Mouse (Mus musculus): ENCODE data around the gene Fgd5.

Fgd5 gene

DNA sequence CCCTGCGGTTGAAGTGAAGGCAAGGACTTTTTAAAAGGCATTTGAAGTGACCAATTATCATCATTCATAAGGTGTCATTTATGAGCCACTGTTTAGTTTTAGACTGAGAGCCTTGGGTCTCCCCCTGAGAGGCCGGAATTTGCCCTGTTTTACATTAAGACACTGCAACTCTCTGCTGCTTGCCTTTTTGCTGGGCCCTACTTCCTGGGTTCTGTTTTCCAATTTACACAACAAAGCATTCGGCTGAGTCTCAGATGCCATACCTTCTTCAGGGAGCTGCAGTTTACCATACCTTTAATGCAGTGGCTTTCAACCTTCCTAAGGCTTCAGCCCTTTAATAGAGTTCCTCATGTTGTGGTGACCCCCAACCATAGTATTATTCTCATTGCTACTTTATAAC is 26.1 kb downstream of the Fgd5 start:
- DNase-seq (ENCODE audit: low read depth): no peak

DNA sequence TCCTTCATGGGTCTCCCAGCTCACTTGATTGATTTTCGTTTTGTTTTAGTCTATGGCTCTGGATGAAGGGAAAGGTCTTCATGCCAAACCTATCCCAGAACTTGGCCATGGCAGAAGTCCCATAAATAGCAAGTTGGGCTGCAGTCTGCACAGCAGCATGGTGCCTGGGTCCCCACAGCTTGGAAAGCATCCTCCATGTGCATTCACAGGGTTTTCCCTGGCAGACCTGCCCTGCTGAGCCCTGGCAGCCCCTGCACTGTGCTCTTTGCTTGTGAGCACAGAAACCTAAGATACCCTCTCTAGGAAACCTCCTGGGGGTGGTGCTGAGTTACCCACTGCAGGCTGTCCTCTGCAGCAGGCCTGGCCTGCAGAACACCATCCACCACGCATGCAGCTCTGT is 32.2 kb downstream of the Fgd5 start:
- DNase-seq (ENCODE audit: low read depth): no peak

DNA sequence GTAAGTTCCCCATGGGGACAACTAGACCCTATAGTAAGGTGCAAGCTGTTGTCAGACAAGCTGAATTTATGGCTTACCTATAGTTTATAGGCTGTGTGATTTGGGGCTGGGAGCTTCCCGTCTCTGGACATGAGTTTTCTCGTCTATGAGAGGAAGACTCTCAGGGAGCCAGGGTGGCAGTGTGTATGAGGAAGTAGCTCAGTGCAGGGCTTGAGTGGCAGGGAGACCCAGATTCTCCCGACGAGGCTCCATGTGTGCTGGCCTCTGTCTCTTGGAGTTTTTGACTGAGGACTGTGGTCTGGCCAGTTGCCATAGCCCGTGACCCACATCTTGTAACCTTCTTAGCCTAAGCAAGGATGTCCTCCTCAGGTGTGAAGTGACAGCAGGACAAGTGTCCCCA is 33.7 kb downstream of the Fgd5 start:
- no peak for DNase-seq (ENCODE audit: low read depth)

GRCm38 (mm10) chr6:92013035-92013434 is 34.4 kb downstream of the Fgd5 start:
- no peak for DNase-seq (ENCODE audit: low read depth)

GRCm38 (mm10) chr6:92013620-92014019 is 34.9 kb downstream of the Fgd5 start:
- no peak for DNase-seq (ENCODE audit: low read depth)

- DNase-seq (ENCODE audit: low read depth): no peak
These were observed 36.3 kb downstream of the Fgd5 start for GRCm38 (mm10) chr6:92014936-92015335.

GRCm38 (mm10) chr6:92015848-92016247 is 37.2 kb downstream of the Fgd5 start:
- no peak for DNase-seq (ENCODE audit: low read depth)

GRCm38 (mm10) chr6:92016738-92017137 is 38.1 kb downstream of the Fgd5 start:
- DNase-seq (ENCODE audit: low read depth): no peak

DNA sequence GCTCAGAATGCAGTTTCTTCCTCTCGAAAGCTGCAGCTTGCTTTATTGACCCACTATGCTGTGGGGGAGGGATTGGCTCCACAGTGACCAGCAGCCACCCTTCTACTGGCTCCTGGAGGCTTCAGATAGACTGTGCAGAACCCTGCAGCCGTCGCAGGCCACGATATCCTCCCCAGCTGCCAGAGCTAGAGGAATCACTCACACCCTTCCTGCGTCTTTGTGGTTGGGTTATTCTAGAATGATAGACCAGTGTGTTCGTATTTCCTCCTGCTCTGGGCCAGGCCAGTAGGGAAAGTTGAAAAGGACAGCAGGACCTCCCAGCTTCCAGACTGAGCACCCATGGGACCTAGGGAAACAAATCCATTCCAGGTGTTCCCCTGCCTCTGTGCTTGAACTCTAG is 39.7 kb downstream of the Fgd5 start:
- no peak for DNase-seq (ENCODE audit: low read depth)

DNA sequence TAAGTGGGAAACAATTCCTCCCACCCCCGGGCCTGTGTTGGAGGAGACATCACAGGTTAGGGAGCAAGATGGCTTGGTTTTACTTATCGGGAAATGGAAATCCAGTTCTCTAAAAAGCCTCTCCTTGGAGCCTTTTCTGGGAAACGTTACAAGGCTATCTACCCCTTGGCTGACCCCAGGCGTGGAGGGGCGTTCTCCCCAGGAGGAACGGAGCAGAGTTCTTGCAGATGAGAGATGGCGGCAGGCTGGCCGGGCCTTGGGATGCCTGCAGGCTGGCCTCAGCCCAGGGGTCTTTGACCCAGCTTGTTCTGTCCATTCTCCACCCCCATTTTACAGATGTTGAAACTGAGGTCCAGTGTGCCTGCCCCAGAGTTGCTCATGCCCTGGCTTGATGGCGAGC is 42.4 kb downstream of the Fgd5 start:
- no peak for DNase-seq (ENCODE audit: low read depth)

- DNase-seq (ENCODE audit: low read depth): no peak
These were observed 42.8 kb downstream of the Fgd5 start for GRCm38 (mm10) chr6:92021506-92021905.

DNA sequence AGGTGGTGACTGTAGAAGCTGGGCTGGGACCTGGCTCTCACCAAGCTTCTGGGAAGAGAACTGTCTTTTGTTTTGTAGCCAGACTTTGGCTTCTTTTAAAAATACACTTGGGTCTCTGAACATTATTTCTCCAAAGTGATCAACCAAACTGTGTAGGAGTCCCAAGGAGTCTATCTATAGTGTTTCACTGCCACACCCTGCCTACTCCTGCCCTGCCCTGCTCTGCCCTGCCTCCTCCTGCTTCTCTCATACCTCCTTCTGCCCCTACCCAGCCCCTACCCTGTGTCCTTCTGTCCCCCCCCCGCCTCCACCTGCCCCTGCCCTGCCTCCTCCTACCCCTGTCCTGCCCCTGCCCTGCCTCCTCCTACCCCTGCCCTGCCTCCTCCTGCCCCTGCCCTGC is 46.6 kb downstream of the Fgd5 start:
- DNase-seq (ENCODE audit: low read depth): no peak

DNA sequence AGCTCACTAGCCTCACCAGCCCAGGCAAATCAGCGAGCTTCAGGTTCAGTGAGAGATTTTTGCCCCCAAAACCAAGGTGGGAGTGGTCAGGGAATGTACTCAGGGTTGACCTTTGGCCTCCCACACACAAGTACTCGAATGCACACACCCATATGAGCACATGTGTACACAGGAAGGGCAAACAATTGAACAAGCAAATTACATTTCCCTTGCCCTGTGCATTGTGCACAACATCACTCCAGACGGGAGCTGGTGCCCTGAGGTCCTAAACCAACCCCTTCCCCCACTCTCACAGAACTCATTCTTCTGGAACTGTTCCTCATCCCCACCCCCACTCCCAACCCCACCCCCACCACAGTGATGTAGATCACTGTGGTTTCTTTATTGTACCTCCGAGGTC is 48.7 kb downstream of the Fgd5 start:
- no peak for DNase-seq (ENCODE audit: low read depth)

DNA sequence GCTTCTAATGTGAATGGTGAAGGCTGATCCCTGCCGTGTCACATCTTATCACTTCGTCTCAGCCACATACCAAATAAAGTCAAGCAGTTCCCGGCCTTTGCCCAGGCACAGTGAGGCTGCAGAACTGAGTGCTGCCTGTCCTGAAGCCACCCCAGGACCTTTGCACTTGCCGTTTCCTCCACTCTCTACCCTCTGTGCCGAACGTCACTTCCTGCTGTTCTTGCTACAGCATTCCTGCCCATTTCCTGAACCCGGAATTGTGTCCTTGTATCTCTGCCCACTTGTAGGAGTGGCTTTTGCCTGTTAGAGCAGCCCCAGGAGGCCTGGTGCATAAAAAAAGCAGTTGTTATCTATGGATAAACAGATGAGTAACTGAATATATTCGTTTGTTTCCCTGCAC is 52.0 kb downstream of the Fgd5 start:
- no peak for DNase-seq (ENCODE audit: low read depth)

- DNase-seq (ENCODE audit: low read depth): no peak
These were observed 56.0 kb downstream of the Fgd5 start for GRCm38 (mm10) chr6:92034713-92035112.

DNA sequence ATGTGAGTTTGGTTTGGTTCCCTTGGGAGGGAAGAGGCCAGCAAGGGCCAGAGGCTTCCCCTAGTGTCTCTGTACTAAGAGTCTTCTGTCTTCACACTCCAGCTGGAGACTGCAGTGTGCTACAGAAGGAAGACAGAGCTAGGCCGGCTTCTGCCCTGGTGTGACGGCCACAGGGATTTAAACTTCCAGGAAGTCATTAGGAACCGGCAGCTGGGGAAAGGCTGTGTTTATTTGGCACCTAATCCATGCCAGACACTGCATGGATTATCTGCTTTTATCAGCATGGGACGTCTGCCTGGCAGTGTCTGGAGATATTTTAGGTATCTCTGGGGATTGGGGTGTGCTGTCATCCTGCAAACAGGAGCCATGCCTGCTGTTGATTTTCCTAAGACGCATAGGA is 57.7 kb downstream of the Fgd5 start:
- DNase-seq (ENCODE audit: low read depth): no peak

DNA sequence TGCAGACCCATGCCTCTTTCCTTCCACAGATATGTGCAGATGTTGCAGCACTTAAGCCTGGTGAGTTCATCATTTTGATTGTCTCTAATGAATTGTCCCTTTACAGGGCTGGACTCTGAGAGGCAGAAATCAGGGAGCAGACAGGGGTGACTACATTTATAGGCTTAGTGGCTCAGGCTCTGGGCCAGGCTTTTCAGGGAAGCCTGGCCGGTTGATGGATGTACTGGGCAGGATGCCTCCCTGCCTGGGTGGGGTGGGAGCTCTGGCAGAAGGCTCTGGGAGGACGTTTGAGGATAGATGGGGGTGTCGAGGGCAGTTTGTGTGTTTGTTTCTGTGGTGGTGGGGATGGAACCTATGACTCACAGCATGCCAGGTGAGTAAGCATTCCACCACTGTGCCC is 59.5 kb downstream of the Fgd5 start:
- no peak for DNase-seq (ENCODE audit: low read depth)

DNA sequence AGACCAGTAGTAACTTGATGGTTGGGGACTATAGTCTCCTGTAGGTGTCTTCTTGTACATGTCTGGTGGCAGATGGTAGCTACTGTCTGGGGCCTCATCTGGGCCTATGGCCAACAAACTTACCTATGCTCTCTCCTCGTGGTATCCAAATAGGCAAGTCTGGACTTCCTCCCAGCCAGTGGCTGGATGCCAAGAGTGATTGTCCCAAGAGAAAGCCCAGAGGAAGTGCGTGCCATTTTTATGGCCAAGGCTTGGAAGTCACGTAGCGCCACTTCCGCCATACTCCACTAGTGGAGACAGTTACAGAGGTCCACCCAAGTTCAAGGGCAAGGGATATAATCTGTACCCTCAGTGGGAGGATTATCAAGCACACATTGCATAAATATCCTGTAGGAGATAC is 62.6 kb downstream of the Fgd5 start:
- DNase-seq (ENCODE audit: low read depth): no peak

DNA sequence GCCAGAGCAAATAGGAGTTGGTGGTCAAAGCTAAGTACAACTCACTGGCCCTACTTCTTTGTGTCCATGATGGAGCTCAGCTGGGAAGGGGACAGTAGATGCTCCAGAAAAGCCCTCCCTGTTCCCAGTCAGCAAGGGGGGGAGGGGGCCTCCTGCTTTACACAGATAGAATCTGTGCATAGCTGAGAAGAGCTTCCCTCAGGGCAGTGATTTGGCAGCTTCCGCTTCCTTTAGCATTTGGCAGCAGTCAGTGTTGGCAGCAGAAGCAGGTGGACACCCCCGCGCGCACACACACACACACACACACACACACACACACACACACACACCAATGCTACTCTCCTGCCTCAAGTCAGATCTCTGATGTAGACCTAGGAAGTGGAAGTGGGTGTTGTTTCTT is 63.4 kb downstream of the Fgd5 start:
- no peak for DNase-seq (ENCODE audit: low read depth)

DNA sequence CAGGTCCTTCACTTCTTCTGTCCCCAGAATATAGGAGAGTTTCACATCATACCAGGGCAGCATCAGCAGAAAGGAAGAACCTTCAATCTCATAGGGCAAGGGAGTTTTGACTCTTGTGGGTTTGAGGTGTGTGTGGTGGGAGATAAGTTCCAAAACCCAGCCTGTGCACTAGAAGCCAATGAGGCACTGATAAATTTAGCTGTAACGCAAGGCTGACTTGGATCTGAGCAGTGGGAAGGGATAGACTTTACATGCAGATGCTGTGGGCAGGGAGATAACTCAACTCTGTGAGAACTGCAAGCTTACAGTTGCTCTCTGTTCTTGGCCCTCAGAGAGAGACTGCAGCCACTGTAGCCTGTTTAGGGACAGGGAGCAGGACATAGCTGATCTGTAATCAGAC is 64.2 kb downstream of the Fgd5 start:
- peak; percentile 35 for DNase-seq (ENCODE audit: low read depth)

DNA sequence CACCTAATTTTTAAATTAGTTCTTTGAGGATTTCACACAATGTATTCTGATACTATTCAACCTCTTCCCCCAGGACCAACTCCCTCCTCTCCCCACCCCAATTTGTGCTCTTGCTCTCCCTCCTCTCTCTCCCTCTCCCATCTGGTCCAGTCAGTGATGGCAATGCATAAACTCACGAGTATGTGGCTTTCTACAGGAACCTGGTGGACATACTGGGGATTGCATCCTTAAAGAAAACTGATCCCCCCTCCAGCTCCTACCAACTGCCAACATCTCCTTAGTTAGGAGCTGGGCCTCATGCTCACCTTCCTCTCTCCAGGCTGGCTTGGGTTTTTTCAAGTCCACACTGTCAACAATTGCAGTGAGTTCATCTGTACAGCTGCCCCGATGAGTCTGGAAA is 79.1 kb downstream of the Fgd5 start:
- no peak for DNase-seq (ENCODE audit: low read depth)

GRCm38 (mm10) chr6:92061725-92062124 is 83.0 kb downstream of the Fgd5 start:
- no peak for DNase-seq (ENCODE audit: low read depth)

- DNase-seq (ENCODE audit: low read depth): no peak
These were observed 84.8 kb downstream of the Fgd5 start for GRCm38 (mm10) chr6:92063452-92063851.

DNA sequence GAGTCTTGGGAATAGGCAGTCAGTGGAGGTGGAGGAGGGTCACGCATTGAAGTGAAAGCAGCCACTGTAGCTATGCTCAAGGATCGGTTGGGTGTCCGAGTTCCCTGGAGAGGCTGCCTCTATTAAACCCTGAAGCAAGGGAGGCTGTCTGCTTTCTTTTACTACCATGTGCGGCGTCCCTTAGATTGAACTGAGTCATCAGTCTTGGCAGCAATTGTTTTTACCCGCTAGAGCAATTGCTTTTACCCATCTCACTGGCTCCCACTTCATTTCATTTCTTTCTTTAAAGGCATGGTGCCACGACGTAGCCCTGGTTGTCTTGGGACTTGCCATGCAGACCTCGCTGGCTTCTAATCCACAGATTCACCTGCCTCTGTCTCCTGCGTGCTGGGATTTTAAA is 85.4 kb downstream of the Fgd5 start:
- no peak for DNase-seq (ENCODE audit: low read depth)
